Mouse (Mus musculus): Measurements from ENCODE around the gene Swi5. TPM values are rescaled to one million over a fixed set of nuclear protein-coding genes. Genes with fewer than 3 reads are reported as not detected.
"Not testable (repeated sequence)": the region's sequence is repeated elsewhere in the genome, so short reads cannot be mapped to it uniquely, and the experiment has no call there.

Gene Swi5
- polyA plus RNA-seq, 1 experiment from 2014 or later, result 447 TPM

GRCm38 (mm10) chr2:32305668-32306067 is 17.8 kb upstream of the Swi5 start:
- Histone ChIP-seq H3K9me3 (ENCODE audit: control insufficient read depth, low read length) (no peaks in the 10 kb centered on the region), H3K4me2 (ENCODE audit: low read length) (no peak overlapping the region), H3K27ac (ENCODE audit: low read depth, low read length) (no peak overlapping the region), H3K27me3 (replicated peaks; ENCODE audit: control insufficient read depth, insufficient read depth, low read length) (no peaks in the 10 kb centered on the region), H3K36me3 (ENCODE audit: control insufficient read depth, insufficient read depth, low read length) (peaks cover 63% of the 10 kb centered on the region), H3K4me1 (ENCODE audit: control insufficient read depth, insufficient read depth, low read depth, low read length) (no peaks in the 10 kb centered on the region), H3K9ac (ENCODE audit: low read depth, low read length) (no peak overlapping the region), H3K4me3 (ENCODE audit: low read length) (no peak overlapping the region)
- no peak for ATAC-seq
- 91% methylated on average over 5 of the region's 5 CpGs for WGBS

DNA sequence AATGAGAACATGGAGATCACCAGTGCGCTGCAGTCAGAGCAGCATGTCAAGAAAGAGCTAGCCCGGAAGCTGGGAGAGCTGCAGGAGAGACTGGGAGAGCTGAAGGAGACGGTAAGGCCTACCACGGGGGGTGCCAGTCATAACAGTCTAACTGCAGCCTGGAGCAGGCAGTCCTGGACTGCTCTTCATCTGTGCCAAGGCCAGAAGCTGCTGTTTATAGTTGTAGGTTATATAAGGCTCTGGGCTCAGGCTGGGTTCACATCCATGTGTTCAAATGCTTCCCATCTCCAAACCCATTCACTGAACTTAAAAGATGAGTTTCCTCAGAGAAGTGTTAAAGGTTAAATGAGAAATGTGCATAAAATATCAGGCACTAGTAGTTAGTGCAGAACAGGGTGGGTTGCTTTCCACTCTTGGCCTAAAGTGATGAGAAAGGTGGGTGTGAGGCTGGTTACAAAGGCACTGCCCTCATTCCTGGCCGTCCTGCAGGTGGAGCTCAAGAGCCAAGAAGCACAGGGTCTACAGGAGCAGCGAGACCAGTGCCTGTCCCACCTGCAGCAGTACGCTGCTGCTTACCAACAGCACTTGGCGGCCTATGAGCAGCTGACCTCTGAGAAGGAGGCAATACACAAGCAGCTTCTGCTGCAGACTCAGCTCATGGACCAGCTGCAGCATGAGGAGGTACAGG is 16.4 kb upstream of the Swi5 start:
- H3K4me3 ChIP-seq (ENCODE audit: low read length), result no peak overlapping the region
- WGBS, result 52% methylated on average over 8 of the region's 8 CpGs
- no peaks in the 10 kb centered on the region for H3K27me3 ChIP-seq (replicated peaks; ENCODE audit: control insufficient read depth, insufficient read depth, low read length)
- no peak overlapping the region for H3K27ac ChIP-seq (ENCODE audit: low read depth, low read length)
- ATAC-seq, result no peak
- H3K36me3 ChIP-seq (ENCODE audit: control insufficient read depth, insufficient read depth, low read length), result peaks cover 54% of the 10 kb centered on the region
- no peaks in the 10 kb centered on the region for H3K9me3 ChIP-seq (ENCODE audit: control insufficient read depth, low read length)
- no peaks in the 10 kb centered on the region for H3K4me1 ChIP-seq (ENCODE audit: control insufficient read depth, insufficient read depth, low read depth, low read length)
- H3K9ac ChIP-seq (ENCODE audit: low read depth, low read length), result no peak overlapping the region
- H3K4me2 ChIP-seq (ENCODE audit: low read length), result no peak overlapping the region

GRCm38 (mm10) chr2:32302952-32303351 is 15.1 kb upstream of the Swi5 start:
- ATAC-seq, result no peak
- H3K36me3 ChIP-seq (ENCODE audit: control insufficient read depth, insufficient read depth, low read length), result peaks cover 59% of the 10 kb centered on the region
- no peaks in the 10 kb centered on the region for H3K4me1 ChIP-seq (ENCODE audit: control insufficient read depth, insufficient read depth, low read depth, low read length)
- no peaks in the 10 kb centered on the region for H3K27me3 ChIP-seq (replicated peaks; ENCODE audit: control insufficient read depth, insufficient read depth, low read length)
- 91% methylated on average over 10 of the region's 10 CpGs for WGBS
- no peak overlapping the region for H3K4me3 ChIP-seq (ENCODE audit: low read length)
- H3K4me2 ChIP-seq (ENCODE audit: low read length), result no peak overlapping the region
- no peak overlapping the region for H3K27ac ChIP-seq (ENCODE audit: low read depth, low read length)
- H3K9me3 ChIP-seq (ENCODE audit: control insufficient read depth, low read length), result no peaks in the 10 kb centered on the region
- H3K9ac ChIP-seq (ENCODE audit: low read depth, low read length), result no peak overlapping the region

- 90% methylated on average over 4 of the region's 4 CpGs for WGBS
- H3K36me3 ChIP-seq (ENCODE audit: control insufficient read depth, insufficient read depth, low read length), result peaks cover 41% of the 10 kb centered on the region
- no peaks in the 10 kb centered on the region for H3K27me3 ChIP-seq (replicated peaks; ENCODE audit: control insufficient read depth, insufficient read depth, low read length)
- no peak overlapping the region for H3K4me3 ChIP-seq (ENCODE audit: low read length)
- H3K27ac ChIP-seq (ENCODE audit: low read depth, low read length), result no peak overlapping the region
- ATAC-seq, result no peak
- no peak overlapping the region for H3K9ac ChIP-seq (ENCODE audit: low read depth, low read length)
- no peak overlapping the region for H3K4me2 ChIP-seq (ENCODE audit: low read length)
- no peaks in the 10 kb centered on the region for H3K4me1 ChIP-seq (ENCODE audit: control insufficient read depth, insufficient read depth, low read depth, low read length)
- no peaks in the 10 kb centered on the region for H3K9me3 ChIP-seq (ENCODE audit: control insufficient read depth, low read length)
Measured at GRCm38 (mm10) chr2:32299469-32299868, 11.6 kb upstream of the Swi5 start.

DNA sequence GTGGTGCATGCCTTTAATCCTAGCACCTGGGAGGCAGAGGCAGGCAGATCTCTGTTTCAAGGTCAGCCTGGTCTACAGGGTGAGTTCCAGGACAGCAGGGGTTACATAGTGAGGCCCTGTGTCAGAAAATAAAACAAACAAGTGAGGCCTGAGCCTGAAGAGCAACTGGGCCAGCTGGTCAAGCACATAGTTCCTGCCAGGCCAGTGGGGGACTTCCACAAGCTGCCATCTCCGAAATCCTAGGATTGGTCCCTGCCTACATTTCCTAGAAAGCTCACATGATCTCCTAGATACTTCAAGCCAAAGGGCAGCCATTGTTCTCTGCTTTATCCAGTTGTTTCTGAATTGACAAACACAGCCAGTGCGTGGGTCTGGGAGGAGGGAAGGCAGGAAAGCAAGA is 8.0 kb upstream of the Swi5 start:
- not testable (repeated sequence) for H3K9ac ChIP-seq (ENCODE audit: low read depth, low read length); H3K27me3 ChIP-seq (replicated peaks; ENCODE audit: control insufficient read depth, insufficient read depth, low read length); H3K4me2 ChIP-seq (ENCODE audit: low read length); H3K9me3 ChIP-seq (ENCODE audit: control insufficient read depth, low read length); H3K4me1 ChIP-seq (ENCODE audit: control insufficient read depth, insufficient read depth, low read depth, low read length); ATAC-seq; H3K27ac ChIP-seq (ENCODE audit: low read depth, low read length); H3K4me3 ChIP-seq (ENCODE audit: low read length)
- WGBS, result 88% methylated on average over 2 of the region's 2 CpGs
- H3K36me3 ChIP-seq (ENCODE audit: control insufficient read depth, insufficient read depth, low read length), result peaks cover 19% of the 10 kb centered on the region

DNA sequence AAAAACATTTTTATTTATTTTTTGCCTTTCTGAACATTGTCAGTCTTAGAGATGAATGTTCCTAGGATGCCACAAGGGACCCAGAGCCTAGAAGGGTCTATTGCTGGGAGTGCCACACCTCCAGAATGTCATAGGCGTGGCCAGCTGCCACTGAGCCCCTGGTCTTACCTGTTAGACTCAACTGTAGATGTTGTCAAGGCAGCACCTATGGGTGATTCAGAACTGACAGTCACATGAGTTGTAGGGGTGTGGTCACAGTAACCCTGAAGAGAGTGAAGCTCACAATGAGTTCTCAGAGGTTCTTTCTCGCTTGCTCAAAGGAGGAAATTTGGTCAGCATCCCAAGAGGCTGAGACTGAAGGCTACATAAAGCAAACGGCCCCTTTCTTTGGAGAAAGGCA is 7.4 kb upstream of the Swi5 start:
- Histone ChIP-seq H3K9ac (ENCODE audit: low read depth, low read length) (no peak overlapping the region), H3K4me1 (ENCODE audit: control insufficient read depth, insufficient read depth, low read depth, low read length) (no peaks in the 10 kb centered on the region), H3K36me3 (ENCODE audit: control insufficient read depth, insufficient read depth, low read length) (peaks cover 19% of the 10 kb centered on the region), H3K27ac (ENCODE audit: low read depth, low read length) (no peak overlapping the region), H3K27me3 (replicated peaks; ENCODE audit: control insufficient read depth, insufficient read depth, low read length) (no peaks in the 10 kb centered on the region), H3K4me2 (ENCODE audit: low read length) (no peak overlapping the region), H3K9me3 (ENCODE audit: control insufficient read depth, low read length) (no peaks in the 10 kb centered on the region), H3K4me3 (ENCODE audit: low read length) (no peak overlapping the region)
- ATAC-seq, result no peak
- 83% methylated on average over 3 of the region's 3 CpGs for WGBS

GRCm38 (mm10) chr2:32294348-32294747 is 6.5 kb upstream of the Swi5 start:
- H3K9me3 ChIP-seq (ENCODE audit: control insufficient read depth, low read length), result no peaks in the 10 kb centered on the region
- no peaks in the 10 kb centered on the region for H3K27me3 ChIP-seq (replicated peaks; ENCODE audit: control insufficient read depth, insufficient read depth, low read length)
- 76% methylated on average over 8 of the region's 8 CpGs for WGBS
- H3K27ac ChIP-seq (ENCODE audit: low read depth, low read length), result no peak overlapping the region
- H3K4me2 ChIP-seq (ENCODE audit: low read length), result no peak overlapping the region
- H3K4me3 ChIP-seq (ENCODE audit: low read length), result no peak overlapping the region
- H3K9ac ChIP-seq (ENCODE audit: low read depth, low read length), result no peak overlapping the region
- peaks cover 3% of the 10 kb centered on the region for H3K4me1 ChIP-seq (ENCODE audit: control insufficient read depth, insufficient read depth, low read depth, low read length)
- ATAC-seq, result no peak
- H3K36me3 ChIP-seq (ENCODE audit: control insufficient read depth, insufficient read depth, low read length), result peaks cover 19% of the 10 kb centered on the region

- peak overlapping the region; percentile 84 for H3K4me2 ChIP-seq (ENCODE audit: low read length)
- no peak overlapping the region for H3K9ac ChIP-seq (ENCODE audit: low read depth, low read length)
- H3K4me3 ChIP-seq (ENCODE audit: low read length), result no peak overlapping the region
Measured at GRCm38 (mm10) chr2:32289578-32289977, 1.7 kb upstream of the Swi5 start.

GRCm38 (mm10) chr2:32288371-32288931 is 576 bp upstream of the Swi5 start:
- H3K36me3 ChIP-seq (ENCODE audit: control insufficient read depth, insufficient read depth, low read length), result peaks cover 12% of the 10 kb centered on the region; the same call in 1 of the 2 replicates
- 2% methylated on average over 25 of the region's 29 CpGs for WGBS
- H3K9me3 ChIP-seq (ENCODE audit: control insufficient read depth, low read length), result no peaks in the 10 kb centered on the region
- no peaks in the 10 kb centered on the region for H3K27me3 ChIP-seq (replicated peaks; ENCODE audit: control insufficient read depth, insufficient read depth, low read length)
- H3K4me1 ChIP-seq (ENCODE audit: control insufficient read depth, insufficient read depth, low read depth, low read length), result peaks cover 17% of the 10 kb centered on the region
- peak overlapping the region; percentile 76 for H3K27ac ChIP-seq (ENCODE audit: low read depth, low read length)
- peak overlapping the region; percentile 85 for H3K9ac ChIP-seq (ENCODE audit: low read depth, low read length)
- peak; percentile 69 for ATAC-seq
- peak overlapping the region; percentile 84 for H3K4me2 ChIP-seq (ENCODE audit: low read length)
- peak overlapping the region; percentile 83 for H3K4me3 ChIP-seq (ENCODE audit: low read length)

More at GRCm38 (mm10) chr2:32289578-32289977, 1.7 kb upstream of the Swi5 start:
- H3K4me1 ChIP-seq (ENCODE audit: control insufficient read depth, insufficient read depth, low read depth, low read length), result peaks cover 17% of the 10 kb centered on the region
- H3K27ac ChIP-seq (ENCODE audit: low read depth, low read length), result no peak overlapping the region
- no peaks in the 10 kb centered on the region for H3K27me3 ChIP-seq (replicated peaks; ENCODE audit: control insufficient read depth, insufficient read depth, low read length)
- H3K36me3 ChIP-seq (ENCODE audit: control insufficient read depth, insufficient read depth, low read length), result peaks cover 7% of the 10 kb centered on the region; the same call in 1 of the 2 replicates
- ATAC-seq, result no peak
- H3K9me3 ChIP-seq (ENCODE audit: control insufficient read depth, low read length), result no peaks in the 10 kb centered on the region
